In genomic region chr17:73942268-73942962, GRCm38 (mm10) we compare ENCODE assay signal across 10 mouse cellular contexts. TPM values are rescaled to one million over a fixed set of nuclear protein-coding genes. Genes with fewer than 3 reads are reported as not detected.
DNase-seq lines count a peak whose midpoint lies in the region; ATAC-seq and TF ChIP-seq lines count a peak whose summit lies in the region.
"Had no signal": no experiment of that assay in that cellular context is flagged by ENCODE, and none has a peak within 500 bp of the region (broad histone marks: within the 10 kb centered on the region; RNA-seq: fewer than 3 reads in every experiment).

No protein-coding gene starts in this region.

- intact Hi-C loops in left cerebral cortex, adult 2 months (cut with DNase I) = no loop called here
- intact Hi-C loops in left cerebral cortex, postnatal 4 days (cut with DNase I) = no loop called here

- 80% methylated on average over 3 of the region's 3 CpGs for WGBS in hindbrain, postnatal 0 days
- 89% methylated on average over 3 of the region's 3 CpGs for WGBS in forebrain, embryonic 12.5 days

- H3K36me3 ChIP-seq in hindbrain, postnatal 0 days (ENCODE audit: insufficient read depth, low read length) = no peaks in the 10 kb centered on the region
- H3K36me3 ChIP-seq in forebrain, embryonic 12.5 days (replicated peaks) = no peaks in the 10 kb centered on the region
- H3K36me3 ChIP-seq: embryonic facial prominence, embryonic 12.5 days; neural tube, embryonic 13.5 days had no signal

- no peaks in the 10 kb centered on the region for H3K4me1 ChIP-seq in hindbrain, postnatal 0 days (ENCODE audit: insufficient read depth, low read length)
- no peaks in the 10 kb centered on the region for H3K4me1 ChIP-seq in forebrain, embryonic 12.5 days
- H3K4me1 ChIP-seq: embryonic facial prominence, embryonic 12.5 days; neural tube, embryonic 13.5 days had no signal

- no peaks in the 10 kb centered on the region for H3K27me3 ChIP-seq in hindbrain, postnatal 0 days (ENCODE audit: insufficient read depth, low read length)
- H3K27me3 ChIP-seq in forebrain, embryonic 12.5 days = no peaks in the 10 kb centered on the region
- H3K27me3 ChIP-seq: embryonic facial prominence, embryonic 12.5 days; neural tube, embryonic 13.5 days had no signal

- H3K4me3 ChIP-seq in left cerebral cortex, adult 2 months = no peak overlapping the region
- no peak overlapping the region for H3K4me3 ChIP-seq in hindbrain, postnatal 0 days (ENCODE audit: low read length)
- H3K4me3 ChIP-seq in forebrain, embryonic 12.5 days (replicated peaks) = no peak overlapping the region
- H3K4me3 ChIP-seq: embryonic facial prominence, embryonic 12.5 days; neural tube, embryonic 13.5 days had no signal

- TF ChIP-seq CTCF in left cerebral cortex, adult 2 months (IDR thresholded peaks at IDR 0.05) = no peak
- no peak for TF ChIP-seq CTCF in hindbrain, postnatal 0 days (IDR thresholded peaks at IDR 0.05; ENCODE audit: low read depth)

- no peak overlapping the region for H3K4me2 ChIP-seq in hindbrain, postnatal 0 days (ENCODE audit: low read depth, low read length)
- H3K4me2 ChIP-seq in forebrain, embryonic 12.5 days = no peak overlapping the region
- H3K4me2 ChIP-seq: embryonic facial prominence, embryonic 12.5 days; neural tube, embryonic 13.5 days had no signal

- no peak for ATAC-seq in hindbrain, postnatal 0 days
- no peak for ATAC-seq in forebrain, embryonic 12.5 days (ENCODE audit: low FRiP score)

- peak overlapping the region; percentile 69 for H3K27ac ChIP-seq in left cerebral cortex, adult 2 months
- H3K27ac ChIP-seq in hindbrain, postnatal 0 days = no peak overlapping the region
- H3K27ac ChIP-seq in forebrain, embryonic 12.5 days = no peak overlapping the region
- H3K27ac ChIP-seq: embryonic facial prominence, embryonic 12.5 days; neural tube, embryonic 13.5 days had no signal

- no peaks in the 10 kb centered on the region for H3K9me3 ChIP-seq in hindbrain, postnatal 0 days (ENCODE audit: low read length)
- H3K9me3 ChIP-seq in forebrain, embryonic 12.5 days = no peaks in the 10 kb centered on the region
- H3K9me3 ChIP-seq: embryonic facial prominence, embryonic 12.5 days; neural tube, embryonic 13.5 days had no signal

- H3K9ac ChIP-seq in hindbrain, postnatal 0 days (replicated peaks; ENCODE audit: low read length) = no peak overlapping the region
- no peak overlapping the region for H3K9ac ChIP-seq in forebrain, embryonic 12.5 days
- H3K9ac ChIP-seq: embryonic facial prominence, embryonic 12.5 days; neural tube, embryonic 13.5 days had no signal

- no peak for DNase-seq in left cerebral cortex, adult 2 months (ENCODE audit: extremely low spot score in 1 of 2, low spot score in 2 of 2)
- no peak for DNase-seq in left cerebral cortex, postnatal 4 days
- peak; percentile 33 to 57 for DNase-seq in adrenal gland, adult 18-20 months (ENCODE audit: low spot score in 2 of 2)
- peak; percentile 29 for DNase-seq in heart, postnatal 4 days
- peak; percentile 27 for DNase-seq in naive thymus-derived CD4-positive, alpha-beta T cell, adult 2 months (ENCODE audit: low read depth)
- DNase-seq in hindbrain, postnatal 0 days (ENCODE audit: low spot score) = no peak
- DNase-seq in embryo, embryonic 9.5 days (ENCODE audit: extremely low spot score) = no peak

RNA-seq across cellular contexts. Expression of gene Xdh, which starts 7.6 kb away (rescaled TPM):
- total RNA-seq in left cerebral cortex, adult 2 months (2021) = 10 to 100 TPM; 15.4 to 17.6 TPM
- under 1 TPM; 0.38 to 0.58 TPM for total RNA-seq in left cerebral cortex, postnatal 4 days (2021)
- total RNA-seq in adrenal gland, adult 18-20 months (2021) = 100 to 1,000 TPM; 130 to 431 TPM
- 1 to 10 TPM; 3.7 to 4.6 TPM for total RNA-seq in heart, postnatal 4 days (2021)
- total RNA-seq in hindbrain, postnatal 0 days (2014; rRNA removed) = 0.18 and 0.37 TPM in 2 replicates
- polyA plus RNA-seq in hindbrain, postnatal 0 days (2015; fragmentation: Nextera tagmentation; extraction: Ambion mirVana) = 0.93 and 1.3 TPM in 2 replicates
- 0.33 and 0.42 TPM in 2 replicates for polyA plus RNA-seq in forebrain, embryonic 12.5 days (2016; fragmentation: Nextera tagmentation; extraction: Ambion mirVana)

Comparison
In these comparisons a context has a peak if more than half of its experiments do, and no peak if none do; other contexts are left out.
1. DNase-seq: peak in adrenal gland, adult 18-20 months (2 of 2), heart, postnatal 4 days (single experiment) and naive thymus-derived CD4-positive, alpha-beta T cell, adult 2 months (single experiment); none in left cerebral cortex, adult 2 months (0 of 2), left cerebral cortex, postnatal 4 days (single experiment), hindbrain, postnatal 0 days (single experiment) and embryo, embryonic 9.5 days (single experiment).
2. RNA of gene Xdh, which starts 7.6 kb away (total RNA-seq): 130 to 431 TPM in adrenal gland, adult 18-20 months; 15.4 to 17.6 TPM in left cerebral cortex, adult 2 months, 3.7 to 4.6 TPM in heart, postnatal 4 days, 0.38 to 0.58 TPM in left cerebral cortex, postnatal 4 days and 0.18 to 0.37 TPM in hindbrain, postnatal 0 days; every median in the first group is over 4 times any median in the second.